Mouse (Mus musculus): ENCODE measurements around the gene Lgr4. TPM values are rescaled to one million over a fixed set of nuclear protein-coding genes. Genes with fewer than 3 reads are reported as not detected.

Gene Lgr4
- polyA plus RNA-seq, 1 experiment from 2014 or later, result 19.7 TPM

GRCm38 (mm10) chr2:109970744-109971410 is 53.4 kb downstream of the Lgr4 start:
- no peak for ATAC-seq (ENCODE audit: insufficient read depth, low FRiP score, low TSS enrichment)
- no peak for DNase-seq (ENCODE audit: low spot score)
- H3K27me3 ChIP-seq (ENCODE audit: control insufficient read depth, insufficient read depth, low read length), result no peaks in the 10 kb centered on the region
- no peak overlapping the region for H3K4me3 ChIP-seq (ENCODE audit: low read depth, low read length)
- no peaks in the 10 kb centered on the region for H3K9me3 ChIP-seq (ENCODE audit: control insufficient read depth, low read length)
- 66% methylated on average over 8 of the region's 8 CpGs for WGBS
- H3K4me2 ChIP-seq (ENCODE audit: low read depth), result no peak overlapping the region
- H3K36me3 ChIP-seq (ENCODE audit: control insufficient read depth, insufficient read depth, low read length), result no peaks in the 10 kb centered on the region
- H3K4me1 ChIP-seq (ENCODE audit: control insufficient read depth, insufficient read depth, low read length), result peaks cover 9% of the 10 kb centered on the region
- H3K27ac ChIP-seq (ENCODE audit: low read depth, low read length), result no peak overlapping the region
- H3K9ac ChIP-seq (ENCODE audit: low read length), result no peak overlapping the region

- DNase-seq (ENCODE audit: low spot score) (no peak), ATAC-seq (ENCODE audit: insufficient read depth, low FRiP score, low TSS enrichment) (no peak)
- Histone ChIP-seq H3K4me1 (ENCODE audit: control insufficient read depth, insufficient read depth, low read length) (peaks cover 9% of the 10 kb centered on the region), H3K9ac (ENCODE audit: low read length) (no peak overlapping the region), H3K4me2 (ENCODE audit: low read depth) (no peak overlapping the region), H3K27me3 (ENCODE audit: control insufficient read depth, insufficient read depth, low read length) (no peaks in the 10 kb centered on the region), H3K27ac (ENCODE audit: low read depth, low read length) (no peak overlapping the region), H3K36me3 (ENCODE audit: control insufficient read depth, insufficient read depth, low read length) (no peaks in the 10 kb centered on the region), H3K9me3 (ENCODE audit: control insufficient read depth, low read length) (no peaks in the 10 kb centered on the region), H3K4me3 (ENCODE audit: low read depth, low read length) (no peak overlapping the region)
- 88% methylated on average over 2 of the region's 2 CpGs for WGBS
Observed at GRCm38 (mm10) chr2:109972310-109972709, 54.9 kb downstream of the Lgr4 start.

GRCm38 (mm10) chr2:109972922-109973321 is 55.5 kb downstream of the Lgr4 start:
- DNase-seq (ENCODE audit: low spot score) (no peak), ATAC-seq (ENCODE audit: insufficient read depth, low FRiP score, low TSS enrichment) (no peak)
- Histone ChIP-seq H3K4me3 (ENCODE audit: low read depth, low read length) (no peak overlapping the region), H3K9ac (ENCODE audit: low read length) (no peak overlapping the region), H3K27ac (ENCODE audit: low read depth, low read length) (no peak overlapping the region), H3K4me2 (ENCODE audit: low read depth) (no peak overlapping the region), H3K9me3 (ENCODE audit: control insufficient read depth, low read length) (no peaks in the 10 kb centered on the region), H3K36me3 (ENCODE audit: control insufficient read depth, insufficient read depth, low read length) (no peaks in the 10 kb centered on the region), H3K4me1 (ENCODE audit: control insufficient read depth, insufficient read depth, low read length) (peaks cover 9% of the 10 kb centered on the region), H3K27me3 (ENCODE audit: control insufficient read depth, insufficient read depth, low read length) (no peaks in the 10 kb centered on the region)
- WGBS, result 82% methylated on average over 7 of the region's 7 CpGs

GRCm38 (mm10) chr2:109974807-109975206 is 57.4 kb downstream of the Lgr4 start:
- H3K9me3 ChIP-seq (ENCODE audit: control insufficient read depth, low read length), result no peaks in the 10 kb centered on the region
- WGBS, result 97% methylated on average over 7 of the region's 7 CpGs
- H3K4me3 ChIP-seq (ENCODE audit: low read depth, low read length), result no peak overlapping the region
- no peaks in the 10 kb centered on the region for H3K27me3 ChIP-seq (ENCODE audit: control insufficient read depth, insufficient read depth, low read length)
- no peak overlapping the region for H3K4me2 ChIP-seq (ENCODE audit: low read depth)
- H3K4me1 ChIP-seq (ENCODE audit: control insufficient read depth, insufficient read depth, low read length), result peaks cover 3% of the 10 kb centered on the region; the same call in 1 of the 2 replicates
- H3K9ac ChIP-seq (ENCODE audit: low read length), result no peak overlapping the region
- no peak overlapping the region for H3K27ac ChIP-seq (ENCODE audit: low read depth, low read length)
- H3K36me3 ChIP-seq (ENCODE audit: control insufficient read depth, insufficient read depth, low read length), result no peaks in the 10 kb centered on the region
- DNase-seq (ENCODE audit: low spot score) (no peak), ATAC-seq (ENCODE audit: insufficient read depth, low FRiP score, low TSS enrichment) (no peak)

- no peaks in the 10 kb centered on the region for H3K27me3 ChIP-seq (ENCODE audit: control insufficient read depth, insufficient read depth, low read length)
- DNase-seq (ENCODE audit: low spot score) (no peak), ATAC-seq (ENCODE audit: insufficient read depth, low FRiP score, low TSS enrichment) (no peak)
- no peaks in the 10 kb centered on the region for H3K36me3 ChIP-seq (ENCODE audit: control insufficient read depth, insufficient read depth, low read length)
- H3K27ac ChIP-seq (ENCODE audit: low read depth, low read length), result no peak overlapping the region
- WGBS, result 89% methylated on average over 2 of the region's 2 CpGs
- no peak overlapping the region for H3K4me3 ChIP-seq (ENCODE audit: low read depth, low read length)
- H3K4me1 ChIP-seq (ENCODE audit: control insufficient read depth, insufficient read depth, low read length), result no peaks in the 10 kb centered on the region
- H3K4me2 ChIP-seq (ENCODE audit: low read depth), result no peak overlapping the region
- no peaks in the 10 kb centered on the region for H3K9me3 ChIP-seq (ENCODE audit: control insufficient read depth, low read length)
- no peak overlapping the region for H3K9ac ChIP-seq (ENCODE audit: low read length)
Observed at GRCm38 (mm10) chr2:109976181-109976580, 58.7 kb downstream of the Lgr4 start.

- WGBS, result 85% methylated on average over 6 of the region's 6 CpGs
Observed at GRCm38 (mm10) chr2:109977322-109977721, 59.9 kb downstream of the Lgr4 start.

GRCm38 (mm10) chr2:109979209-109979608 is 61.8 kb downstream of the Lgr4 start:
- Histone ChIP-seq H3K36me3 (ENCODE audit: control insufficient read depth, insufficient read depth, low read length) (no peaks in the 10 kb centered on the region), H3K27ac (ENCODE audit: low read depth, low read length) (no peak overlapping the region), H3K4me2 (ENCODE audit: low read depth) (no peak overlapping the region), H3K4me3 (ENCODE audit: low read depth, low read length) (no peak overlapping the region), H3K4me1 (ENCODE audit: control insufficient read depth, insufficient read depth, low read length) (no peaks in the 10 kb centered on the region), H3K27me3 (ENCODE audit: control insufficient read depth, insufficient read depth, low read length) (no peaks in the 10 kb centered on the region), H3K9ac (ENCODE audit: low read length) (no peak overlapping the region), H3K9me3 (ENCODE audit: control insufficient read depth, low read length) (no peaks in the 10 kb centered on the region)
- no peak for ATAC-seq (ENCODE audit: insufficient read depth, low FRiP score, low TSS enrichment)
- DNase-seq (ENCODE audit: low spot score), result no peak

More at GRCm38 (mm10) chr2:109977322-109977721, 59.9 kb downstream of the Lgr4 start:
- Histone ChIP-seq H3K4me1 (ENCODE audit: control insufficient read depth, insufficient read depth, low read length) (no peaks in the 10 kb centered on the region), H3K27me3 (ENCODE audit: control insufficient read depth, insufficient read depth, low read length) (no peaks in the 10 kb centered on the region), H3K4me3 (ENCODE audit: low read depth, low read length) (no peak overlapping the region), H3K9ac (ENCODE audit: low read length) (no peak overlapping the region), H3K4me2 (ENCODE audit: low read depth) (no peak overlapping the region), H3K27ac (ENCODE audit: low read depth, low read length) (no peak overlapping the region), H3K9me3 (ENCODE audit: control insufficient read depth, low read length) (no peaks in the 10 kb centered on the region), H3K36me3 (ENCODE audit: control insufficient read depth, insufficient read depth, low read length) (no peaks in the 10 kb centered on the region)
- ATAC-seq (ENCODE audit: insufficient read depth, low FRiP score, low TSS enrichment) (no peak), DNase-seq (ENCODE audit: low spot score) (no peak)

GRCm38 (mm10) chr2:109983435-109983834 is 66.0 kb downstream of the Lgr4 start:
- Histone ChIP-seq H3K27ac (ENCODE audit: low read depth, low read length) (no peak overlapping the region), H3K36me3 (ENCODE audit: control insufficient read depth, insufficient read depth, low read length) (no peaks in the 10 kb centered on the region), H3K4me3 (ENCODE audit: low read depth, low read length) (no peak overlapping the region), H3K4me1 (ENCODE audit: control insufficient read depth, insufficient read depth, low read length) (peaks cover 22% of the 10 kb centered on the region), H3K27me3 (ENCODE audit: control insufficient read depth, insufficient read depth, low read length) (no peaks in the 10 kb centered on the region), H3K4me2 (ENCODE audit: low read depth) (no peak overlapping the region), H3K9me3 (ENCODE audit: control insufficient read depth, low read length) (no peaks in the 10 kb centered on the region), H3K9ac (ENCODE audit: low read length) (no peak overlapping the region)
- ATAC-seq (ENCODE audit: insufficient read depth, low FRiP score, low TSS enrichment) (no peak), DNase-seq (ENCODE audit: low spot score) (no peak)
- WGBS, result 94% methylated on average over 6 of the region's 6 CpGs

- ATAC-seq (ENCODE audit: insufficient read depth, low FRiP score, low TSS enrichment) (no peak), DNase-seq (ENCODE audit: low spot score) (no peak)
- H3K36me3 ChIP-seq (ENCODE audit: control insufficient read depth, insufficient read depth, low read length), result no peaks in the 10 kb centered on the region
- no peak overlapping the region for H3K4me3 ChIP-seq (ENCODE audit: low read depth, low read length)
- no peaks in the 10 kb centered on the region for H3K27me3 ChIP-seq (ENCODE audit: control insufficient read depth, insufficient read depth, low read length)
- peaks cover 31% of the 10 kb centered on the region for H3K4me1 ChIP-seq (ENCODE audit: control insufficient read depth, insufficient read depth, low read length)
- 73% methylated on average over 1 of the region's 1 CpGs for WGBS
- H3K9ac ChIP-seq (ENCODE audit: low read length), result no peak overlapping the region
- no peak overlapping the region for H3K4me2 ChIP-seq (ENCODE audit: low read depth)
- H3K27ac ChIP-seq (ENCODE audit: low read depth, low read length), result no peak overlapping the region
- no peaks in the 10 kb centered on the region for H3K9me3 ChIP-seq (ENCODE audit: control insufficient read depth, low read length)
Observed at GRCm38 (mm10) chr2:109984930-109985329, 67.5 kb downstream of the Lgr4 start.

Measured in neural tube, embryonic 11.5 days (tissue).